Mouse (Mus musculus): ENCODE measurements around the gene Tmem179. TPM values are rescaled to one million over a fixed set of nuclear protein-coding genes. Genes with fewer than 3 reads are reported as not detected.

The Tmem179 gene
- polyA plus RNA-seq, 1 experiment, result not detected

DNA sequence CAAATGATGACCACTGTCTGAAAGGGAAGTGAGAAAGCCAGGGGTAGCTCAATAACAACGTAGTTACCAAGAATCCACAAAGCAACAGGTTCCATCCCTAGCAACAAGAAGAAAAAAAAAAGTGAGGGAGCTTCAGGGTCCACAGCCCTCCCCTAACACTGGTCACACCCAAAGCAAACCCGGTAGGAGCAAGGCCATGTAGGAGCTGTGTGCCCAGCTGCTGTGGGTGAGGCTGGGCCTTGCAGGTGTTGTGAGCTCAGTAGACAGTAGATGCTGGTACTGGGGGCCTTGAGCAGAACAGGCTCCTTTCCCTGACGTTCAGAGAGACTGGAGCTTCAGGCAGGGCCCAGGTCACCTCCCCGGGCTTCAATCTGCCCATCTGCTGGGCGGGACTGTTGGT lies 36.0 kb upstream of the Tmem179 start:
- Histone ChIP-seq H3K4me1 (peaks cover 50% of the 10 kb centered on the region), H3K4me3 (replicated peaks) (no peak overlapping the region), H3K36me3 (replicated peaks; ENCODE audit: low read length) (no peaks in the 10 kb centered on the region), H3K27me3 (replicated peaks) (peaks cover 44% of the 10 kb centered on the region), H3K9me3 (no peaks in the 10 kb centered on the region)
- no peak for TF ChIP-seq FLI1 (IDR thresholded peaks at IDR 0.05; ENCODE audit: low read length)
- TF ChIP-seq GATA1 (IDR thresholded peaks at IDR 0.05; ENCODE audit: borderline replicate concordance, low read length), result no peak

DNA sequence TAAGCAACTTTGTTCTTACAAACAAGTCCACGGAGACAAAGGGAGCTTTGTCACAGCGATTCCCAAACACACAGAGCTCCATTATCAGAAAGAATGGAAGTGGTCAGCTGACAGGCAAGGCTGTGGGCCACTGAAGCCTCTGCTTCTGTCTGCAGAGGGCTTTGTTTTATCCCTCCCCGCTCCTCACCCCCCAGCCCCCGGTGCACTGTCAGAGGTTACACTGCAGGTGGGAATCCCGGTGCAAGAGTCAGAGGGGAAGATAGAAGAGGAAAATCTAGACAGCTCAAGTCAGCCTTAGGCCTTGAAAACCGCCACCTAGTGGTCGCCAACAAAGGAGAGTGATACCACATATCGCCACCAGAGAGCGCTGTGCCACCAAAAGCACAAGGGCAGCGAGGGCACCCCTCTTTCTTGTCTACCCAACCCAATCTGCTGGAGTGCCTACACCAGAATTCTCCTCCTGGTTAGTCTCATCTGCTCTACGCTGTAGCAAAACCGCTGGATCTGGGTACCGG lies 35.4 kb upstream of the Tmem179 start:
- H3K27me3 ChIP-seq (replicated peaks), result peaks cover 41% of the 10 kb centered on the region
- no peaks in the 10 kb centered on the region for H3K36me3 ChIP-seq (replicated peaks; ENCODE audit: low read length)
- H3K9me3 ChIP-seq, result no peaks in the 10 kb centered on the region
- H3K4me1 ChIP-seq, result peaks cover 50% of the 10 kb centered on the region
- peak overlapping the region; percentile 38 for H3K4me3 ChIP-seq (replicated peaks)
- TF ChIP-seq GATA1 (IDR thresholded peaks at IDR 0.05; ENCODE audit: borderline replicate concordance, low read length) (no peak), FLI1 (IDR thresholded peaks at IDR 0.05; ENCODE audit: low read length) (no peak)

DNA sequence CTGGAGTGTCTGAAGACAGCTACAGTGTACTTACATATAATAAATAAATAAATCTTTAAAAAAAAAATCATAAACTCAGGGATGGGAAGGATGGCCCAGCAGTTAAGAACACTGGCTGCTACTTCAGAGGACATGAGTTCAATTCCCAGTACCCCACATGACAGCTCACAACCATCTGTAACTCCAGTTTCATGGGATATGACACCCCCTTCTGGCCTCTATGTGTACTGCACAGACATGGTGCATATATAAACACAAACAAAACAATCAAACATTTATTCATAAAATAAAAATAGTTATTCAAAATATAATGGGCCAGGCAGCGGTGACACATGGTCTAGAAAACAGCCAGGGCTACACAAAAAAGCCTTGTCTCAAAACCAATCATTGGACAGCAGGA lies 32.7 kb upstream of the Tmem179 start:
- TF ChIP-seq FLI1 (IDR thresholded peaks at IDR 0.05; ENCODE audit: low read length) (no peak), GATA1 (IDR thresholded peaks at IDR 0.05; ENCODE audit: borderline replicate concordance, low read length) (no peak)
- peaks cover 33% of the 10 kb centered on the region for H3K27me3 ChIP-seq (replicated peaks)
- no peak overlapping the region for H3K4me3 ChIP-seq (replicated peaks)
- H3K4me1 ChIP-seq, result peaks cover 38% of the 10 kb centered on the region
- no peaks in the 10 kb centered on the region for H3K36me3 ChIP-seq (replicated peaks; ENCODE audit: low read length)
- H3K9me3 ChIP-seq, result no peaks in the 10 kb centered on the region

DNA sequence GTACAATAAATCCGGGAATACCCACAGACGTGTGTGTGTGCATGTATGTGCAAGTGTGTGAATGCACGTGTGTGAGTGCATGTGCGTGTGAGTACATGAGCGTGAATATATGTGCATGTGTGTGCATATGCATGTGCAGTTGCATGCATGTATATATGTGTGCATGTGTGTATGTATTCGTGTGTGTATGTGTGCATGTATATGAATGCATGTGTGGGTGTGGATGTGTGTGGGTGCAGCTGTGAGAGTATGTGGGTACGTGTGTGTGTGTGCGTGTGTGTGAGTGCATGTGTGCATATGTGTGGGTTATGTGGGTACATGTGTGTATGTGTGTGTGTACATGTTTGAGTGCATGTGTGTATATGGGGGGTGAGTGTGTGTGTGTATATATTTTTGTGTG lies 29.6 kb upstream of the Tmem179 start:
- H3K4me1 ChIP-seq, result peaks cover 15% of the 10 kb centered on the region
- peaks cover 46% of the 10 kb centered on the region for H3K27me3 ChIP-seq (replicated peaks)
- TF ChIP-seq GATA1 (IDR thresholded peaks at IDR 0.05; ENCODE audit: borderline replicate concordance, low read length), result no peak
- TF ChIP-seq FLI1 (IDR thresholded peaks at IDR 0.05; ENCODE audit: low read length), result no peak
- no peaks in the 10 kb centered on the region for H3K9me3 ChIP-seq
- no peaks in the 10 kb centered on the region for H3K36me3 ChIP-seq (replicated peaks; ENCODE audit: low read length)
- H3K4me3 ChIP-seq (replicated peaks), result peak overlapping the region; percentile 19

DNA sequence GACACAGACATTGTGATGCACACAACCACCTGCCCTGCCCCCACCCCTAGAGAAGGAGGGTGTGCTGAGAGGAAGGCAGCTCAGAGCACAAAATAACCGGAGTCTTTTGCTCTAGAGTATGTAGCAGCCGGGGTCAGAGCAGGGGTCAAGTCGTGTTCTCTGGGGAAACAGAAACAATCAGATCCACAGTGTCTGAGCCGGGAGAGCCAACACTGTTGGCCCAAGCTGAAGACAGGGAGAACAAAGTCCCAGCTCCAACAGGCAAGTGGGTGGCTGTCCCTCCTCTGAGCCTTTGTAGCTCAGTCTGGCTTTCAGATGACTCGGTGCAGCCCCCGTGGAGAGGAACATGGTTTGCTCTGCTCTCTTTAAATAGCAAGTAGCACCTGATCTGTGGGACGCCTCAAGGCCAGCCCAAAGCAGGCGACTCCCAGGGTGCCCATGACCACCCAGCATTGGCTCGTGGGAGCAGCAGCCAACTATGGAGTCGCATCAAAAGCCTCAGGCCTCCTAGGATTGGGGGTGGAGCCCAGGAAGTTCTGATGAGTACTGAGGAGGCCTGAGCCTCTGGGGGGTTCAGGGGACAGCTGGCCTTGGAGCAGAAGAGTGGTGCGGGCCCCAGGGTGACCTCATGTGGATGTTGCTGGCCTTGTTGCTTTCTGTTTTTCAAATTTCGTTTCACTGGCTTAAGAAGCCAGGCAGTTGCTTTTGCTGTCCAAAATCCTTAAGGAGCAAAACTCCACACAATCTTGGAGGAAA lies 28.6 kb upstream of the Tmem179 start:
- Histone ChIP-seq H3K4me1 (peaks cover 11% of the 10 kb centered on the region), H3K36me3 (replicated peaks; ENCODE audit: low read length) (no peaks in the 10 kb centered on the region), H3K4me3 (replicated peaks) (no peak overlapping the region), H3K9me3 (no peaks in the 10 kb centered on the region), H3K27me3 (replicated peaks) (peaks cover 53% of the 10 kb centered on the region)
- no peak for TF ChIP-seq GATA1 (IDR thresholded peaks at IDR 0.05; ENCODE audit: borderline replicate concordance, low read length)
- no peak for TF ChIP-seq FLI1 (IDR thresholded peaks at IDR 0.05; ENCODE audit: low read length)

DNA sequence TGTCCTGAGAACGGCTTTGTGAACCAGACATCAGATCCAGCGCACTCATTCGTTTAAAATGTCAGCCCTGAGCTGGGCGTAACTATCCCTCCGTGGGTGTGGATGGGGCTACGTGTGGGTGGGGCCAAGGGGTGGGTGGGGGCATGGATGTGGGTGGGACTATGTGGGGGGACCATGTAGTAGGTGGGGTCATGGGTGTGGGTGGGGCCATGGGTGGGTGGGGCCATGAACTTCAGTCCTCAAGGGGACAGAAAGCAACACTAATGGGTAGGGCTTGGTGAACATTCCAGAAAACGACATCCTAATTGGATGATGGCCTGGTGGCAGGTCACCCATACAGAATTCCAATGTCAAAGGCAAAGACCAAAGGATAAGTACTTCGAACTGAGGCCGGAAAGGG lies 27.4 kb upstream of the Tmem179 start:
- Histone ChIP-seq H3K36me3 (replicated peaks; ENCODE audit: low read length) (no peaks in the 10 kb centered on the region), H3K4me1 (peaks cover 8% of the 10 kb centered on the region), H3K9me3 (no peaks in the 10 kb centered on the region), H3K4me3 (replicated peaks) (no peak overlapping the region), H3K27me3 (replicated peaks) (peaks cover 62% of the 10 kb centered on the region)
- no peak for TF ChIP-seq GATA1 (IDR thresholded peaks at IDR 0.05; ENCODE audit: borderline replicate concordance, low read length)
- no peak for TF ChIP-seq FLI1 (IDR thresholded peaks at IDR 0.05; ENCODE audit: low read length)

DNA sequence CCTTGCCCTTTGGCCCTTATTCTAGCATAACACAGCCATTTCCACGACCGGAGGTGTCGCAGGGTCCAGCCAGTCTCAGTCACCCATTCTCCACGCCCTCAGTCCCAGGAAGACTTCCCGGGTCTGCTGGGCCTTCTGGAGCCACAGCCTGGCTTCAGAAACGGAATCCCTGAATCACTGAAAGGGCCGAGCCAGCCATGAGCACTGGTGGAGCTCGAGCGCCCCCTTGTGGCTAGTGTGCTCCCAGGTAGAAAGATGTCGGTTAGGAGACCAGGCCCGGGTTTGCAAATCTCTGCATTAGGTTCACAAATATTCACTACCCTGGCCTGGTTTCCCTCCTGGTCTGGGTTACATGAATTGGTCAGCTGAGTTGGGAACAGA lies 26.4 kb upstream of the Tmem179 start:
- Histone ChIP-seq H3K27me3 (replicated peaks) (peaks cover 70% of the 10 kb centered on the region), H3K4me1 (peaks cover 8% of the 10 kb centered on the region), H3K4me3 (replicated peaks) (no peak overlapping the region), H3K9me3 (no peaks in the 10 kb centered on the region), H3K36me3 (replicated peaks; ENCODE audit: low read length) (no peaks in the 10 kb centered on the region)
- TF ChIP-seq GATA1 (IDR thresholded peaks at IDR 0.05; ENCODE audit: borderline replicate concordance, low read length) (no peak), FLI1 (IDR thresholded peaks at IDR 0.05; ENCODE audit: low read length) (no peak)

DNA sequence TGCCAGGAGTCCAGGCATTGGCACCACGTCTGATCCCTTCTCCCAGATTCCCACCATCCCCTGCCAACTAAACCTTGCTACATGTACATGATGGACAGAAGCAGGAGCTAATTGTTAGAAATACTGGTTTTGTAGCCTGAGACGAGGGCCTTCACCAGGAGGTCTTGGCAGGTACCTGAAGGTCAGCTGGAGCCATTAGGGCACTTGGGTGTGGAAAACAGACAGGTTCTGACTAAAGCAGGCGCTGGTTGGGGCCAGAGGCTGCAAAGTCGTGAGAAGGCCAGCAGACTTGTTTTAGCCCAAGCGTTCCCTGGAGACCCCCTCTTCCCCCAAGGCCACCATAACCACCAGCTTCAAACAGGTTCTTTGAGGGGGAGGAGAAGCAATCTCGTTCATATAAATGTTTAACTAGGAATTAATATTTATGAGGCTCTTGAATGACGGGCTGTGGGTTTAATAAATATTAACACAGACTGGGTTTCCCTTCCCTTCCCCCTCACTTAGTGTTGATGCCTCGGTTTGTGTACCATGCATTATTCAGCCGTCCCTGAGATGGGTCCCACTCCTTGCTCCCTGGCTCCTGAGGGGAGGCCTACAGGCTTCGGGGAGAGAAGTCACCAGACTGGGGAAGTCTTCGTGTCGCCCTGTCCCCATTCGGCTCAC lies 25.8 kb upstream of the Tmem179 start:
- TF ChIP-seq FLI1 (IDR thresholded peaks at IDR 0.05; ENCODE audit: low read length) (no peak), GATA1 (IDR thresholded peaks at IDR 0.05; ENCODE audit: borderline replicate concordance, low read length) (no peak)
- H3K27me3 ChIP-seq (replicated peaks), result peaks cover 75% of the 10 kb centered on the region
- H3K4me3 ChIP-seq (replicated peaks), result no peak overlapping the region
- no peaks in the 10 kb centered on the region for H3K9me3 ChIP-seq
- H3K4me1 ChIP-seq, result peaks cover 8% of the 10 kb centered on the region
- no peaks in the 10 kb centered on the region for H3K36me3 ChIP-seq (replicated peaks; ENCODE audit: low read length)

DNA sequence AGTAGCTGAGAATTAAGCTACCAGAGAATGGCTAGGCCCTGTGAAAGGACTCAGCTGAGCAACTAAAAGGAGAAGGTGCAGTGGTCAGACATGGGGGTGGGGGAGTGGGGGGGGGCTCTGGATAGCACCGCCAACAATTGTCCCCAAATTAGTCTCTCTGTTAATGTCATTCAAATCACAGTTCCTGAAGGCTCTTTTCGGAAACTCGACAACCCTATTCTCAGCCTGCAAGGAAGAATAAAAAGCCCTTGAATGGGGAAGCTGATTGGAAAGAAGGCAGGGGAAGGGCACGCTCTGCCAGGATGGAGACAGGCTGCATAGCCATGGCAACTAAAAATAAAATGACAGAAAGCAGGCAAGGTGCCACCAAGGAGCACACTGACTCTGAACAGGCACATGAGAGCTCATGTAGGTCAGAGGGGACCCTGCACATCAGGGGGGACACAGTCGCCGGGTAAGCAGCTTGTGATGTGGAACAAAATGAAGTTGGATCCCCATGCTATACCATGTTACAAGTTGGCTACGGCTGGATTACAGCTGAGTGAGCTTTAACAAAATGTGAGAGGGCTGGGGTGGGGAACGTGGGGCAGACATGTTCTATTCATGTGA lies 25.0 kb upstream of the Tmem179 start:
- Histone ChIP-seq H3K4me1 (peaks cover 13% of the 10 kb centered on the region), H3K9me3 (no peaks in the 10 kb centered on the region), H3K4me3 (replicated peaks) (no peak overlapping the region), H3K27me3 (replicated peaks) (peaks cover 79% of the 10 kb centered on the region), H3K36me3 (replicated peaks; ENCODE audit: low read length) (no peaks in the 10 kb centered on the region)
- TF ChIP-seq FLI1 (IDR thresholded peaks at IDR 0.05; ENCODE audit: low read length) (no peak), GATA1 (IDR thresholded peaks at IDR 0.05; ENCODE audit: borderline replicate concordance, low read length) (no peak)

DNA sequence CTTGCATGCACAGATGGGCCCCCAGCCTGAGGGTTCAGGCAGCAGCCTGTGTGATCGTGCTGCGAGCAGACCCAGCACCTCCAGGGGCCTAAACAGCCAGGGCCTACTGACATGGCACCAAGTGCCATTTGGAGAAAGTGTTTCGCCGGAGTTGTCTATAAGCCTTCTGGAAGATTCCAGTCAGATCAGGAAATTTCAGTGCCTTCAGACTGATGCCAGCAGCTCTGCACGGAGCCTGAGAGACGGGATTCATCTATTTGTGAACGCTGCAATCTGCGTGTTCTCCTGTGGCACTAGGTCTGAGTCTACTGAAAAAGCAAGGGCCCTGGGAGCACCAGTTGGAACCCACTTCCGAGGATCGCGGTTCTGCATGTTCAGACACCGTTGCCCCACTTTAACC lies 23.8 kb upstream of the Tmem179 start:
- Histone ChIP-seq H3K9me3 (no peaks in the 10 kb centered on the region), H3K4me3 (replicated peaks) (no peak overlapping the region), H3K27me3 (replicated peaks) (peaks cover 86% of the 10 kb centered on the region), H3K36me3 (replicated peaks; ENCODE audit: low read length) (no peaks in the 10 kb centered on the region), H3K4me1 (peaks cover 22% of the 10 kb centered on the region)
- no peak for TF ChIP-seq FLI1 (IDR thresholded peaks at IDR 0.05; ENCODE audit: low read length)
- no peak for TF ChIP-seq GATA1 (IDR thresholded peaks at IDR 0.05; ENCODE audit: borderline replicate concordance, low read length)
